Mouse (Mus musculus) bone marrow macrophage, adult 2 months (primary cell): ENCODE results near the gene Fkbp15. TPM values are rescaled to one million over a fixed set of nuclear protein-coding genes. Genes with fewer than 3 reads are reported as not detected.
A peak's percentile ranks its signal among the peaks of the same experiment; 100 is the strongest.

Experiments
- H3K27ac ChIP-seq: 2 replicates; pipeline ENCODE4 v1.5.1; 2012; ENCODE audit warnings: low read depth, low read length; ENCODE audit not compliant: insufficient read depth
- H3K4me1 ChIP-seq: 2 replicates; pipeline ENCODE4 v1.6.1; 2012; ENCODE audit warnings: low read length; ENCODE audit not compliant: control insufficient read depth, insufficient read depth
- H3K4me3 ChIP-seq: 2 replicates; pipeline ENCODE4 v1.5.1; 2012; ENCODE audit warnings: mild to moderate bottlenecking, low read length, moderate library complexity; ENCODE audit not compliant: insufficient read depth
- CTCF ChIP-seq: IDR thresholded peaks from 2 replicates; pipeline ENCODE4 v1.5.1; 2012; ENCODE audit warnings: low read depth, mild to moderate bottlenecking, low read length, moderate library complexity
- POLR2A ChIP-seq: IDR thresholded peaks from 2 replicates; pipeline ENCODE4 v1.6.1; 2012; ENCODE audit warnings: mild to moderate bottlenecking, low read depth, low read length, borderline replicate concordance
- polyA plus RNA-seq: library from polyadenylated mRNA; stranded (reverse); fragments of >200 nt; gene quantifications from 2 replicates; pipeline ENCODE4 v1.2.4, GENCODE M21; 2012; ENCODE audit not compliant: missing spikeins, insufficient read depth, insufficient read length

Fkbp15 gene
- polyA plus RNA-seq, 1 experiment, result 95.1 TPM

GRCm38 (mm10) chr4:62300001-62300400 is 60.3 kb downstream of the Fkbp15 start:
- TF ChIP-seq POLR2A (no peak), CTCF (no peak)
- Histone ChIP-seq H3K4me1 (peaks cover 18% of the 10 kb centered on the region), H3K4me3 (no peak overlapping the region), H3K27ac (no peak overlapping the region)

- Histone ChIP-seq H3K4me3 (no peak overlapping the region), H3K4me1 (peaks cover 41% of the 10 kb centered on the region), H3K27ac (peak overlapping the region; percentile 19; the same call in 1 of the 2 replicates)
- no peak for TF ChIP-seq CTCF
- no peak for TF ChIP-seq POLR2A
Observed at GRCm38 (mm10) chr4:62297280-62298130, 62.8 kb downstream of the Fkbp15 start.

- no peak for TF ChIP-seq POLR2A
- TF ChIP-seq CTCF, result no peak
- Histone ChIP-seq H3K4me3 (no peak overlapping the region), H3K4me1 (peaks cover 62% of the 10 kb centered on the region), H3K27ac (peak overlapping the region; percentile 6; the same call in 1 of the 2 replicates)
Observed at GRCm38 (mm10) chr4:62294741-62295140, 65.6 kb downstream of the Fkbp15 start.

- no peak for TF ChIP-seq CTCF
- TF ChIP-seq POLR2A, result no peak
- peaks cover 74% of the 10 kb centered on the region for H3K4me1 ChIP-seq
- H3K27ac ChIP-seq, result no peak overlapping the region
- H3K4me3 ChIP-seq, result no peak overlapping the region
Observed at GRCm38 (mm10) chr4:62293219-62293861, 67.0 kb downstream of the Fkbp15 start.

GRCm38 (mm10) chr4:62292461-62293180 is 67.7 kb downstream of the Fkbp15 start:
- Histone ChIP-seq H3K4me1 (peaks cover 73% of the 10 kb centered on the region), H3K4me3 (no peak overlapping the region), H3K27ac (no peak overlapping the region; the same call in 1 of the 2 replicates)
- TF ChIP-seq CTCF, result no peak
- no peak for TF ChIP-seq POLR2A

- Histone ChIP-seq H3K4me3 (no peak overlapping the region; the same call in 1 of the 2 replicates), H3K27ac (peak overlapping the region; percentile 71), H3K4me1 (peaks cover 70% of the 10 kb centered on the region)
- TF ChIP-seq CTCF (no peak), POLR2A (no peak)
Observed at GRCm38 (mm10) chr4:62290816-62291505, 69.4 kb downstream of the Fkbp15 start.

GRCm38 (mm10) chr4:62289226-62289625 is 71.1 kb downstream of the Fkbp15 start:
- H3K4me3 ChIP-seq, result peak overlapping the region; percentile 41
- no peak overlapping the region for H3K27ac ChIP-seq
- TF ChIP-seq POLR2A (no peak), CTCF (no peak)
- peaks cover 70% of the 10 kb centered on the region for H3K4me1 ChIP-seq

GRCm38 (mm10) chr4:62286992-62287900 is 73.1 kb downstream of the Fkbp15 start:
- peaks cover 70% of the 10 kb centered on the region for H3K4me1 ChIP-seq
- no peak for TF ChIP-seq POLR2A
- no peak for TF ChIP-seq CTCF
- H3K4me3 ChIP-seq, result peak overlapping the region; percentile 88
- peak overlapping the region; percentile 88 for H3K27ac ChIP-seq
